Mouse (Mus musculus) thymus, adult 2 months (tissue): ENCODE measurements around the gene Cbr4. TPM values are rescaled to one million over a fixed set of nuclear protein-coding genes. Genes with fewer than 3 reads are reported as not detected.
A peak's percentile ranks its signal among the peaks of the same experiment; 100 is the strongest.

Experiments
- DNase-seq: peaks from one replicate; pipeline ENCODE4 v3.0.0; 2021
- H3K27ac ChIP-seq: fragments of 200-500 bp; 2 replicates; pipeline ENCODE4 v1.5.1; 2012; ENCODE audit warnings: low read length, control low read depth; ENCODE audit not compliant: control insufficient read depth, insufficient read depth
- H3K27me3 ChIP-seq: fragments of 200-500 bp; 2 replicates; pipeline ENCODE4 v1.6.1; 2012; ENCODE audit warnings: mild to moderate bottlenecking, low read length, moderate library complexity, mixed read lengths; ENCODE audit not compliant: control insufficient read depth, insufficient read depth
- H3K36me3 ChIP-seq: fragments of 200-500 bp; 2 replicates; pipeline ENCODE4 v1.6.1; 2012; ENCODE audit warnings: mild to moderate bottlenecking, low read length, moderate library complexity; ENCODE audit not compliant: control insufficient read depth, insufficient read depth
- H3K4me1 ChIP-seq: fragments of 200-500 bp; replicated peaks from 2 replicates; pipeline ENCODE4 v1.6.1; 2012; ENCODE audit warnings: low read length; ENCODE audit not compliant: control insufficient read depth, insufficient read depth
- H3K4me3 ChIP-seq: fragments of 200-500 bp; 2 replicates; pipeline ENCODE4 v1.5.1; 2012; ENCODE audit warnings: mild to moderate bottlenecking, low read length, control low read depth, moderate library complexity; ENCODE audit not compliant: control insufficient read depth, insufficient read depth
- CTCF ChIP-seq: fragments of 200-500 bp; IDR thresholded peaks from 2 replicates; pipeline ENCODE4 v1.5.1; 2012; ENCODE audit warnings: mild to moderate bottlenecking, control low read depth, low read length, moderate library complexity, borderline replicate concordance; ENCODE audit not compliant: control insufficient read depth, poor library complexity, insufficient read depth; ENCODE audit errors: extremely low read depth
- POLR2A ChIP-seq: fragments of 200-500 bp; IDR thresholded peaks from 2 replicates; pipeline ENCODE4 v1.6.1; 2012; ENCODE audit warnings: mild to moderate bottlenecking, low read length, control low read depth, moderate library complexity; ENCODE audit not compliant: control insufficient read depth, poor library complexity, insufficient read depth; ENCODE audit errors: extremely low read depth
- WGBS: fragments of 180-500 bp; shearing (Covaris S2); methylation state at CpG from one replicate; pipeline ENCODE4 v1.1.7; 2018; 5-methylcytosine and 5-hydroxymethylcytosine counted together
- polyA plus RNA-seq: library from polyadenylated mRNA; depleted of rRNA; stranded (reverse); fragments of >200 nt; gene quantifications from 2 replicates; pipeline ENCODE4 v1.2.3, GENCODE M21; 2012

The Cbr4 gene
- polyA plus RNA-seq, 1 experiment, result 5.2 TPM

GRCm38 (mm10) chr8:61486923-61487529, 508 bp upstream of the Cbr4 start:
- WGBS, result 99% methylated on average over 2 of the region's 2 CpGs
- H3K27ac ChIP-seq, result no peak overlapping the region
- no peak overlapping the region for H3K4me3 ChIP-seq
- H3K36me3 ChIP-seq, result no peaks in the 10 kb centered on the region
- no peaks in the 10 kb centered on the region for H3K27me3 ChIP-seq
- TF ChIP-seq CTCF, result no peak
- TF ChIP-seq POLR2A, result no peak
- peaks cover 3% of the 10 kb centered on the region; the same call in 1 of the 2 replicates for H3K4me1 ChIP-seq
- DNase-seq, result no peak

DNA sequence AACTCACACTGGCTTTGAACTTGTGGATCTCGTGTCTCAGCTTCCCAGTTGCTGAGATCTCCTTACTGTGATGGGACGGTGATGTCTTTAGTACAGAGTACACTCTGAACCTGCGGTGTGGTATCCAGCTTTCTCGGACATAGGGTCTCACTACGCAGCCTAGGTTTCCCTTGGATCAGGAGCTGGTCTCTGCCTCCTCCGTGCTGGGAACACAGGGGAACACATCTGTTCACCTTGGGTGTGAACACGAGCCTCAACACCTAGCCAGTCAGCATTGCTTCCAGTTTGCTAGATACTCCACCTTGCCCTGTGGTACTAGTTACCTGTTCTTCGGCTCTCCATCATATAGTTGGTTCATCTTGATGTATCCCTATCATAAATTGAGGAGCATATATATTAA, 1.1 kb downstream of the Cbr4 start:
- Histone ChIP-seq H3K4me1 (peaks cover 3% of the 10 kb centered on the region; the same call in 1 of the 2 replicates), H3K36me3 (no peaks in the 10 kb centered on the region), H3K27ac (no peak overlapping the region), H3K4me3 (no peak overlapping the region), H3K27me3 (no peaks in the 10 kb centered on the region)
- TF ChIP-seq CTCF (no peak), POLR2A (no peak)
- DNase-seq, result no peak
- 97% methylated on average over 8 of the region's 8 CpGs for WGBS

DNA sequence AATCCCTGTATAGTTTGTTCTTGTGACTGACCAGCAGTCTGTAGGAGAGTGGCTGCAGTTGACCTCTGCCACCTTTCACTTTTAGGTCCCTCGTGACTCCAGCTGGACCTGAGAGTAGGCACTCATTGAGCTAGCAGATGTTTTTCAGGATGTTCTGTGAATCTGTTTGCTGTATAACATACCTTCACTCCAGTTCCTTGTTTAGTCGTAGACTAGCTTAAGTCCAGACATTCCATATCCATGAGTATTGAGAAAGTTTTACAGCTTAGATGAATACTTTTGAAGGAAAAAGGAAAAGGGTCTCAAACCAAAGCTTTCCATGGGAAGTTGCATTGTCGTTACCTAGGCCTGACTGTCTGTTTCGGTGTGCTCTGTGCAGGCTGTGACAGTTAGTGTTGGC, 9.6 kb downstream of the Cbr4 start:
- Histone ChIP-seq H3K27me3 (no peaks in the 10 kb centered on the region), H3K36me3 (no peaks in the 10 kb centered on the region), H3K27ac (no peak overlapping the region), H3K4me1 (no peaks in the 10 kb centered on the region), H3K4me3 (no peak overlapping the region)
- TF ChIP-seq CTCF, result no peak
- TF ChIP-seq POLR2A, result no peak
- no peak for DNase-seq
- 97% methylated on average over 4 of the region's 4 CpGs for WGBS

DNA sequence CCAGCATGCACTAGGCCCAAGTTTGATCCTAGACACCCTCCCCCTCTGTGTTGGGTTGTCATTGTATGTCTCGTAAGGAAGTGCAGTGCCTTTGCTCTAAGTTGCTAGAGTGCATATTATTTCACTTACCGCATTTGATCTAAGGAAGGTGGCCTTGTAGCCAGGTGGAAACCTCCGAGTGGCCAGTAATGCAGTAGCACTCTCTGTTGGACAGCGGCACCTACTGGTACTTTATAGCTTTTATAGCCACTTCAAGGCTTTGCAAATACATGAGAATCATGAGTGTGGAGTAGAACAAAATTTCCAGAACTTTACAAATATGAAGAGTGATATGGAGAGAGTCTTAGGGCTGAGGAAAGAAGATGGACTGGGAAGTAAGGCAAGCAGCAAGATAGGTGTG, 11.5 kb downstream of the Cbr4 start:
- H3K4me1 ChIP-seq, result no peaks in the 10 kb centered on the region
- peaks cover 8% of the 10 kb centered on the region for H3K36me3 ChIP-seq
- TF ChIP-seq POLR2A (no peak), CTCF (no peak)
- H3K4me3 ChIP-seq, result no peak overlapping the region
- no peak overlapping the region for H3K27ac ChIP-seq
- no peaks in the 10 kb centered on the region for H3K27me3 ChIP-seq
- 91% methylated on average over 4 of the region's 4 CpGs for WGBS
- DNase-seq, result no peak

- H3K27me3 ChIP-seq, result no peaks in the 10 kb centered on the region
- no peak for DNase-seq
- H3K4me1 ChIP-seq, result no peaks in the 10 kb centered on the region
- peaks cover 8% of the 10 kb centered on the region for H3K36me3 ChIP-seq
- 86% methylated on average over 3 of the region's 3 CpGs for whole genome bisulfite sequencing
- H3K4me3 ChIP-seq, result no peak overlapping the region
- no peak overlapping the region for H3K27ac ChIP-seq
- no peak for TF ChIP-seq CTCF
- TF ChIP-seq POLR2A, result no peak
Observed at GRCm38 (mm10) chr8:61500914-61501313, 13.4 kb downstream of the Cbr4 start.

- Histone ChIP-seq H3K4me3 (no peak overlapping the region), H3K4me1 (no peaks in the 10 kb centered on the region), H3K27ac (no peak overlapping the region), H3K36me3 (peaks cover 8% of the 10 kb centered on the region), H3K27me3 (no peaks in the 10 kb centered on the region)
- DNase-seq, result no peak
- no peak for TF ChIP-seq POLR2A
- TF ChIP-seq CTCF, result no peak
Observed at GRCm38 (mm10) chr8:61502277-61502676, 14.7 kb downstream of the Cbr4 start.

DNA sequence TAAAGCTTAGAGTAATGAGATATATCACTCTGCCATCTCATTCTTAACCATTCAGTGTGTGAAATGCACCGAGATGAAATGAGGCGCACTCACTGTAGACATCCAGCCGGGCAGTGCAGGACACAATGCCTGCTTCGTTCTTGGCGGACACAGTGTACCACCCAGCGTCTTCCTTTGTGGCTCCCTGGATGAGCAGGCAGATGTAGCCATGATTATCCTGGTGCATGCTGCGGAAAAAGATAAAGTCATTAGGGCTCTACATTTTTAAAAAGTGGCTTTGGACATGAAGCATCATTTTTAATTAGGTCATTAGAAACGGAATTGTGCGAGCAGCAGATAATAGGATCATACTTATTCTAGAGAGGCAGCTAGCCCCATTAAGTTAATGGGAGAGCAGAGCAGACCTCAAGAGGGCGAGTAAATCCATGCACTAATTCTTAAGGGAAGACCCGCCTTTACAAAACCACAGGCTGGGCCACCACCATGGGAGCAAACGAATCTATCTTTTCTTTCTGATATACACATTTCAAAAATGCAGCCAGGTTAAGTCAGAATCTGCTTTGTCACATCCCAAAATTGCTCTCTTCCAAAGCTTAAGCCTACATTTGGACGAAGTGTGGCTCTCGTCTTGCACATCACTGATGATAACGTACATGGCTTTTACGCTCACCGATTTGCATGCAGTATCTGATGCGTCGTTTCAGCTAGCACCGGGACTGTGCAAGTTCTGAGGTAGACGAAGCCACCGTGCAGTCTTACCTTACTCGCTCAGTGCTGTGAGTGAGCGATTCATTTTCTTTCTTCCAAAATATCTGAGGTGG, 27.8 kb downstream of the Cbr4 start:
- H3K4me1 ChIP-seq, result peaks cover 4% of the 10 kb centered on the region
- H3K27ac ChIP-seq, result no peak overlapping the region
- no peaks in the 10 kb centered on the region for H3K27me3 ChIP-seq
- DNase-seq, result no peak
- no peak for TF ChIP-seq POLR2A
- 0 out of 2 replicates have a peak, but pooled peaks have one; percentile 5 for TF ChIP-seq CTCF
- 95% methylated on average over 24 of the region's 24 CpGs for WGBS
- H3K36me3 ChIP-seq, result no peaks in the 10 kb centered on the region
- no peak overlapping the region for H3K4me3 ChIP-seq
